Mouse (Mus musculus) spleen, adult 2 months (tissue): ENCODE data around the gene Ipcef1. TPM values are rescaled to one million over a fixed set of nuclear protein-coding genes. Genes with fewer than 3 reads are reported as not detected.

Source experiments
- DNase-seq, 2 experiments: peaks; one replicate each; pipeline versions ENCODE4 v3.0.0 to v3.0.0-alpha.2; 2012 to 2021; ENCODE audit warnings: low spot score in 2 of 2, low read depth in 1 of 2
- H3K27ac ChIP-seq: fragments of 200-500 bp; 2 replicates; pipeline ENCODE4 v1.5.1; 2012; ENCODE audit warnings: low read length, inconsistent platforms; ENCODE audit not compliant: insufficient read depth
- H3K27me3 ChIP-seq: fragments of 200-500 bp; 2 replicates; pipeline ENCODE4 v1.6.1; 2012; ENCODE audit warnings: mild to moderate bottlenecking, moderate library complexity, low read length, inconsistent platforms; ENCODE audit not compliant: control insufficient read depth, insufficient read depth
- H3K36me3 ChIP-seq: fragments of 200-500 bp; 2 replicates; pipeline ENCODE4 v1.6.1; 2012; ENCODE audit warnings: mild to moderate bottlenecking, low read length, inconsistent platforms; ENCODE audit not compliant: control insufficient read depth, insufficient read depth
- H3K4me1 ChIP-seq: fragments of 200-500 bp; 2 replicates; pipeline ENCODE4 v1.6.1; 2011; ENCODE audit warnings: inconsistent platforms; ENCODE audit not compliant: control insufficient read depth, insufficient read depth, insufficient read length
- H3K4me3 ChIP-seq: fragments of 200-500 bp; 2 replicates; pipeline ENCODE4 v1.5.1; 2011; ENCODE audit warnings: mild to moderate bottlenecking, inconsistent platforms; ENCODE audit not compliant: insufficient read depth, insufficient read length; ENCODE audit errors: extremely low read depth
- CTCF ChIP-seq: fragments of 200-500 bp; IDR thresholded peaks from 2 replicates; pipeline ENCODE4 v1.5.1; 2011; ENCODE audit warnings: mild to moderate bottlenecking, inconsistent platforms; ENCODE audit not compliant: insufficient read depth, insufficient read length, insufficient replicate concordance; ENCODE audit errors: extremely low read depth
- POLR2A ChIP-seq: fragments of 200-500 bp; IDR thresholded peaks from 2 replicates; pipeline ENCODE4 v1.6.1; 2011; ENCODE audit warnings: low read depth, low read length, inconsistent platforms
- WGBS: fragments of 180-500 bp; shearing (Covaris S2); methylation state at CpG from one replicate; pipeline ENCODE4 v1.1.7; 2018; 5-methylcytosine and 5-hydroxymethylcytosine counted together
- polyA plus RNA-seq: library from polyadenylated mRNA; depleted of rRNA; stranded (reverse); fragments of >200 nt; gene quantifications from 2 replicates; pipeline ENCODE4 v1.2.3, GENCODE M21; 2012

Gene Ipcef1
- polyA plus RNA-seq, 1 experiment = 3.6 TPM

- TF ChIP-seq CTCF (no peak), POLR2A (no peak)
- no peak overlapping the region for H3K4me3 ChIP-seq
- H3K36me3 ChIP-seq = no peaks in the 10 kb centered on the region
- H3K27me3 ChIP-seq = no peaks in the 10 kb centered on the region
- no peak overlapping the region for H3K27ac ChIP-seq
- no peak for DNase-seq
- WGBS = 86% methylated on average over 2 of the region's 2 CpGs
- H3K4me1 ChIP-seq = peaks cover 7% of the 10 kb centered on the region; the same call in 1 of the 2 replicates
Measured at GRCm38 (mm10) chr10:6926724-6927123, 125.6 kb downstream of the Ipcef1 start.

DNA sequence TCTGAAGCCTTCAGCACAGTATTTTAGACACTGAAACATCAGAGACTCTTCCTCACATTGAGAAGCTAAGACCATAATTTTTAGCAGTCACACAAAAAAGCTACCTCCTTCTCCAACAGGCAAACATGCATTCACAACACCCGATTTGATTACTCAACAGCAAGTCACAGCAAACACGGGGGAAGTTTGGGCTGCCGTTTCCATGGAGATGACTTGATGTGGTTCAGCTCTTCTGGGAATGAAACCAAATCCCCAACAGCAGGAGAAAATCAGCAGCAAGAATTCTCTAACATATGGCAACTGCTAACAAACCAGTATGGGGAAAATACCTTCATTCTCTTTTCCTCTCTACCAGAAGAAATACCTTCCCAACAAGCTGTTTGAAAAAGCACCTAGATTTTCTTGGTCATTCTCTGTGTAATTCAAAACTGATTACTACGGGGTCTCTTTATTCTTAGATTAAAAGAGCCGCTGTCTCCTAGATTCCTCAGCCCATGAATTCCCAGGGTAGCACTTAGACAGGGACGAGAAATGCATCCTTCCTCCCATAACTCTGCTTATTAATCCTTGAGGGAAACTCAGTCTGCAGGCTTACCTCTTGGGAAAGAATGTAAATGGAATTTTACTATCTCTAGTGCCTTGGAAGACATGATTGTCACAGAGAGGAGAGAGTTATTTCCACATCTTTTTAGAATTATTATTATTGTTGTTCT lies 135.6 kb downstream of the Ipcef1 start:
- WGBS = 58% methylated on average over 6 of the region's 6 CpGs
- Histone ChIP-seq H3K27me3 (no peaks in the 10 kb centered on the region), H3K4me3 (no peak overlapping the region), H3K27ac (no peak overlapping the region), H3K4me1 (no peaks in the 10 kb centered on the region), H3K36me3 (peaks cover 5% of the 10 kb centered on the region)
- DNase-seq = no peak
- TF ChIP-seq POLR2A (no peak), CTCF (no peak)

GRCm38 (mm10) chr10:6915991-6916390 lies 136.3 kb downstream of the Ipcef1 start:
- no peak overlapping the region for H3K27ac ChIP-seq
- no peaks in the 10 kb centered on the region for H3K27me3 ChIP-seq
- H3K36me3 ChIP-seq = peaks cover 5% of the 10 kb centered on the region
- TF ChIP-seq POLR2A (no peak), CTCF (no peak)
- 73% methylated on average over 1 of the region's 1 CpGs for WGBS
- H3K4me1 ChIP-seq = no peaks in the 10 kb centered on the region
- H3K4me3 ChIP-seq = no peak overlapping the region
- DNase-seq = no peak

- Histone ChIP-seq H3K27ac (no peak overlapping the region), H3K4me1 (no peaks in the 10 kb centered on the region), H3K4me3 (no peak overlapping the region), H3K36me3 (no peaks in the 10 kb centered on the region; the same call in 1 of the 2 replicates), H3K27me3 (no peaks in the 10 kb centered on the region)
- 78% methylated on average over 2 of the region's 2 CpGs for WGBS
- no peak for DNase-seq
- no peak for TF ChIP-seq CTCF
- TF ChIP-seq POLR2A = no peak
Measured at GRCm38 (mm10) chr10:6909763-6910162, 142.5 kb downstream of the Ipcef1 start.

DNA sequence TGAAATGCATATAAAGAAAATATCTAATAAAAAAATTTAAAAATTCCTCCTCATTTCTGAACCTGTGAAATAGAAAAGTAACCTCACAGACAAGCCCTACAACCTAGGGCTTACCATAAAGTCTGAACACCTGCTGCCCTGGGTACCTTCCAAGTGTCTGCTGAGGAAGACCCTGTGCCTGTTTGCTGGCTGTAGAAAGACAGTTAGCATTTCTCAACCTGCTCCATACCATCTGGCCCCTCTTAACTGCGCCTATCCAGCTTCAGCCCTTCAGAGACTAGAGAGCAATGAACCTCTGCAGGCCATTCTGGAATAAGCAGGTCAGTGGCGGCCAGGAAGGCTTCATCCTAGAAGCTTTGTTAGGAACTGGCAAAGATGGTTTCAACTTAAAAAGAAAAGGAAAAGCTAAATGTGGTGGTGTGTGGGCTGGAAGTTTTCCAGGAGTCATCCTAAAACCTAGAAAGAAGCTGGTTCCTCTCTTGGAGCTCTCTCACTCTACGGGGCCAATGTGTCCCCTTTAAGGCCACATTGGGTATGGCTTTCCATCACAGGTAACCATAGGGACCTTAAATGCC lies 150.4 kb downstream of the Ipcef1 start:
- no peak for DNase-seq
- 94% methylated on average over 3 of the region's 3 CpGs for WGBS
- Histone ChIP-seq H3K4me3 (no peak overlapping the region), H3K36me3 (peaks cover 2% of the 10 kb centered on the region; the same call in 1 of the 2 replicates), H3K4me1 (peaks cover 2% of the 10 kb centered on the region; the same call in 1 of the 2 replicates), H3K27me3 (no peaks in the 10 kb centered on the region), H3K27ac (no peak overlapping the region)
- TF ChIP-seq POLR2A = no peak
- TF ChIP-seq CTCF = no peak

DNA sequence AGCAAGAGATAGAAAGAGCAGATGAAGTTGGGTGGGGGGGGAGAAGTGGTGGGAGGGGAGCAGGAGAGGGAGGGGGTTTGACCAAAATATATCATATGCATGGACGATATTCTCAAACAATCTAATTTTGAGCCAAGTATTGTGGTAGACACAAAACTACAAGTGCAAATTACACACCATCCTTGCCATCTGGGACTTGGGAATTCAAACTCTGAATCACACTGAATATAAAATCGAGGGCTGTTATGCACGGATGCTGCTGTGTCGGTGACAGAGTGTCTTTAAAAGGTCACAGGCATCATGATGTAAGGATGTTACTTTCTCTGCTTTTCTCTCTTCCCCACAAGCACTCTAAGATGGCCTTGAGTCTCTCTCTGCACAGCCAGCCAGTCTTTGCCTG lies 152.2 kb downstream of the Ipcef1 start:
- TF ChIP-seq CTCF (no peak), POLR2A (no peak)
- peaks cover 2% of the 10 kb centered on the region; the same call in 1 of the 2 replicates for H3K4me1 ChIP-seq
- no peak for DNase-seq
- no peak overlapping the region for H3K4me3 ChIP-seq
- H3K27me3 ChIP-seq = no peaks in the 10 kb centered on the region
- H3K36me3 ChIP-seq = peaks cover 2% of the 10 kb centered on the region; the same call in 1 of the 2 replicates
- H3K27ac ChIP-seq = no peak overlapping the region
- WGBS = 83% methylated on average over 4 of the region's 4 CpGs

GRCm38 (mm10) chr10:6896659-6897303 lies 155.5 kb downstream of the Ipcef1 start:
- no peak overlapping the region for H3K27ac ChIP-seq
- H3K4me1 ChIP-seq = no peaks in the 10 kb centered on the region
- TF ChIP-seq CTCF = no peak
- TF ChIP-seq POLR2A = no peak
- no peak for DNase-seq
- H3K27me3 ChIP-seq = no peaks in the 10 kb centered on the region
- WGBS = 90% methylated on average over 3 of the region's 3 CpGs
- H3K36me3 ChIP-seq = peaks cover 2% of the 10 kb centered on the region; the same call in 1 of the 2 replicates
- H3K4me3 ChIP-seq = no peak overlapping the region
